Mouse (Mus musculus): ENCODE measurements around the gene Ncapd2.

DNA sequence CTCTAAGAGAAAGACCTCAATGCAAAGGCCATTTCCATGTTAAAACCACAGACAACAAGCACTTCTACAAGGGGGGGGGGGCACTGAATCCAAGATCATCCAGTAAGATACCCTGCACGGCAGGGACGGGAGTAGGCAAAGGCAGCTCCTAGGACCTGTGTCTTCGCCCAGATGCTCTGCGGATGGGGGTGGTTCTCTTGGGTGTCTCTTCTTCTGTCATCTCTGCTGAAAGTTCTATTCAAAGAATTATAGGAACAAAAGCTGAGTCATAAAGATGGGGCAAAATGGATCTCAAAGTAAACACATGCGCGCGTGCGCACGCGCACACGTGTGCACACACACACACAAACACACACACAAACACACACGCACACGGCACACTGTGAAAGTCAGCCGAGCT, 23.4 kb downstream of the Ncapd2 start:
- no peak for TF ChIP-seq CTCF (IDR thresholded peaks at IDR 0.05; ENCODE audit: low read depth)
- TF ChIP-seq EP300 (IDR thresholded peaks at IDR 0.05; ENCODE audit: low read depth), result no peak

Measured in liver, postnatal 0 days (tissue).